Mouse (Mus musculus) kidney, postnatal 25 days (tissue): ENCODE results near the gene Sult2a2.
"Not testable (repeated sequence)": the region's sequence is repeated elsewhere in the genome, so short reads cannot be mapped to it uniquely, and the experiment has no call there.

ENCODE experiments used
- DNase-seq, 2 experiments: peaks; one replicate each; pipeline ENCODE4 v3.0.0; 2021; ENCODE audit warnings: mixed read lengths in 2 of 2

The Sult2a2 gene

GRCm38 (mm10) chr7:13733205-13733604 lies at the start of gene Sult2a2:
Sult2a2 (plus strand) TSS chr7:13733505.
- not testable (repeated sequence) for DNase-seq

- no peak for DNase-seq
These were observed 80.6 kb downstream of the Sult2a2 start for GRCm38 (mm10) chr7:13813913-13814312.
